Mouse (Mus musculus): ENCODE results near the gene Ces2h. TPM values are rescaled to one million over a fixed set of nuclear protein-coding genes. Genes with fewer than 3 reads are reported as not detected.
A peak's percentile ranks its signal among the peaks of the same experiment; 100 is the strongest.
"Not testable (repeated sequence)": the region's sequence is repeated elsewhere in the genome, so short reads cannot be mapped to it uniquely, and the experiment has no call there.

Ces2h gene
- total RNA-seq (2021), result not detected

- no peak for DNase-seq (ENCODE audit: low spot score)
- intact Hi-C loops (cut with DNase I), result no loop called here
Measured at GRCm38 (mm10) chr8:105000586-105000985, at the start of gene Ces2h. Gene Ces2h (plus strand): TSS chr8:105000853.

- intact Hi-C loops (cut with DNase I), result no loop called here
- peak; percentile 52 for DNase-seq (ENCODE audit: low spot score)
Measured at GRCm38 (mm10) chr8:104961537-104961961, 39.1 kb upstream of the Ces2h start, which contains the start of gene Ces2g. Gene Ces2g (plus strand): TSS chr8:104961718.

- intact Hi-C loops (cut with DNase I), result no loop called here
- no peak for DNase-seq (ENCODE audit: low spot score)
Measured at GRCm38 (mm10) chr8:104962229-104962901, 38.3 kb upstream of the Ces2h start.

GRCm38 (mm10) chr8:104963375-104963894 is 37.2 kb upstream of the Ces2h start:
- DNase-seq (ENCODE audit: low spot score), result no peak
- intact Hi-C loops (cut with DNase I), result no loop called here

- no peak for DNase-seq (ENCODE audit: low spot score)
- intact Hi-C loops (cut with DNase I), result no loop called here
Measured at GRCm38 (mm10) chr8:104984126-104984525, 16.5 kb upstream of the Ces2h start.

GRCm38 (mm10) chr8:104984942-104985341 is 15.7 kb upstream of the Ces2h start:
- no peak for DNase-seq (ENCODE audit: low spot score)
- intact Hi-C loops (cut with DNase I), result no loop called here

- intact Hi-C loops (cut with DNase I), result no loop called here
- no peak for DNase-seq (ENCODE audit: low spot score)
Measured at GRCm38 (mm10) chr8:104998191-104998590, 2.5 kb upstream of the Ces2h start.

- no peak for DNase-seq (ENCODE audit: low spot score)
- intact Hi-C loops (cut with DNase I), result no loop called here
Measured at GRCm38 (mm10) chr8:104999183-104999582, 1.5 kb upstream of the Ces2h start.

GRCm38 (mm10) chr8:105010000-105010399 is 9.3 kb downstream of the Ces2h start:
- intact Hi-C loops (cut with DNase I), result no loop called here
- DNase-seq (ENCODE audit: low spot score), result no peak

GRCm38 (mm10) chr8:105011136-105011535 is 10.5 kb downstream of the Ces2h start:
- DNase-seq (ENCODE audit: low spot score), result no peak
- intact Hi-C loops (cut with DNase I), result no loop called here

- intact Hi-C loops (cut with DNase I), result no loop called here
- no peak for DNase-seq (ENCODE audit: low spot score)
Measured at GRCm38 (mm10) chr8:105014391-105014790, 13.7 kb downstream of the Ces2h start.

GRCm38 (mm10) chr8:105021954-105022353 is 21.3 kb downstream of the Ces2h start:
- intact Hi-C loops (cut with DNase I), result no loop called here
- no peak for DNase-seq (ENCODE audit: low spot score)

GRCm38 (mm10) chr8:105023087-105023486 is 22.4 kb downstream of the Ces2h start:
- DNase-seq (ENCODE audit: low spot score), result no peak
- intact Hi-C loops (cut with DNase I), result no loop called here

GRCm38 (mm10) chr8:105025050-105025449 is 24.4 kb downstream of the Ces2h start:
- intact Hi-C loops (cut with DNase I), result no loop called here
- DNase-seq (ENCODE audit: low spot score), result no peak

- intact Hi-C loops (cut with DNase I), result no loop called here
- no peak for DNase-seq (ENCODE audit: low spot score)
Measured at GRCm38 (mm10) chr8:105043510-105043909, 42.9 kb downstream of the Ces2h start.

GRCm38 (mm10) chr8:105045824-105046401 is 45.3 kb downstream of the Ces2h start:
- intact Hi-C loops (cut with DNase I), result no loop called here
- no peak for DNase-seq (ENCODE audit: low spot score)

GRCm38 (mm10) chr8:105048371-105048854 is 47.8 kb downstream of the Ces2h start, which contains the start of gene Ces3a:
Gene Ces3a (plus strand): TSS chr8:105048601.
- intact Hi-C loops (cut with DNase I), result no loop called here
- DNase-seq (ENCODE audit: low spot score), result no peak

GRCm38 (mm10) chr8:105056211-105056610 is 55.6 kb downstream of the Ces2h start:
- no peak for DNase-seq (ENCODE audit: low spot score)
- intact Hi-C loops (cut with DNase I), result no loop called here

- no peak for DNase-seq (ENCODE audit: low spot score)
- intact Hi-C loops (cut with DNase I), result no loop called here
Measured at GRCm38 (mm10) chr8:105060056-105060455, 59.4 kb downstream of the Ces2h start.

GRCm38 (mm10) chr8:105066761-105067160 is 66.1 kb downstream of the Ces2h start:
- intact Hi-C loops (cut with DNase I), result loop anchor here (5.0 kb wide), 1 partner anchor 151 kb away; no protein-coding TSS in a partner anchor
- DNase-seq (ENCODE audit: low spot score), result no peak

- not testable (repeated sequence) for DNase-seq (ENCODE audit: low spot score)
- intact Hi-C loops (cut with DNase I), result loop anchor here (5.0 kb wide), 1 partner anchor 149 kb away; no protein-coding TSS in a partner anchor
Measured at GRCm38 (mm10) chr8:105067905-105068304, 67.3 kb downstream of the Ces2h start.
